Mouse (Mus musculus): Measurements from ENCODE around the gene Mfap4.

GRCm38 (mm10) chr11:61493525-61494128 is 8.4 kb downstream of the Mfap4 start:
- TF ChIP-seq MAX (IDR thresholded peaks at IDR 0.05) (peak; percentile 18), CTCF (IDR thresholded peaks at IDR 0.05; ENCODE audit: control insufficient read depth, insufficient read depth, insufficient read length) (no peak)
